Mouse (Mus musculus): Measurements from ENCODE around the gene Unc13b.

DNA sequence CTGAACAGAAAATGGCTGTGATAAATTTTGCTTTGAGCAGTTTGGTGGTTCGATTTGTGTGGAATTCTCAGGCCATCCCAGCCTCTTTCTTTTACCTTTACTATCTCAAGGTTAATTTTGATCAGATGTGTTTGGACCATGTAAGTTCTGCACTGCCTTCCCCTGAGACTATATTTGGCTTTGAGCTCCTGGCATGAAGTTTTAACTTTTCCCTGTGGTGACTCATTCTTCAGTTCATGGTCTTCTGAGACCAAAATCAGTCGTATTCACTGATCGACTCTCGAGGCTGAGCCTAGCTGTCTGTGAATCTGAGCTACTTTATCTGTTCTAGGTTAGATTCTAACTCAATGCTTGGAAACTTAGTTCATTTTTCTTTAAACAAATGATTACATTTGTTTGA lies 187.0 kb downstream of the Unc13b start:
- TF ChIP-seq CTCF (IDR thresholded peaks at IDR 0.05; ENCODE audit: extremely low read depth, insufficient read depth, low read length), result no peak
- no peak for TF ChIP-seq POLR2A (IDR thresholded peaks at IDR 0.05; ENCODE audit: extremely low read depth, insufficient read depth, low read length)

All from cortical plate, adult 2 months (tissue).